Mouse (Mus musculus): ENCODE measurements around the gene Akt3.

DNA sequence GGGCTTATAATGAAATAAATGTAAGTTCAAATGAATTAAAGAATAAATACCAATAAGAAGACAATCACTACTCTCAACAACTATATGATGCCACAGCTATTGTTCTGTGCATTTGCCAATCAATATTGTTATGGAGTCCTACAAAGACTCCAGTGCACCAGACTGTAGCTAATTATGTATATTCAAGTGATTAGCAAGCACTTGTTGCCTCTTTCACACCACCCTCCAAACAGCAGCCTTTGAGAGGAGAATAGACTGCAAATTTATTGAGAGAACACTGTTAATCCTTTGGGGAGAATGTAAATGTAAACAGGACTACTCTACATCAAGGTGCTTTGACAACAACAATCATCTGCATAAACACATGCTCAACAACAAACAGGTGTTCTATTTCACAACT, 86.7 kb downstream of the Akt3 start:
- no peak for TF ChIP-seq HCFC1 (IDR thresholded peaks at IDR 0.05; ENCODE audit: borderline replicate concordance, insufficient read depth, low read length)
- no peak for TF ChIP-seq CHD2 (IDR thresholded peaks at IDR 0.05; ENCODE audit: low read depth, low read length)
- no peak for TF ChIP-seq ZNF384 (IDR thresholded peaks at IDR 0.05; ENCODE audit: low read depth, low read length)
